Mouse (Mus musculus): ENCODE data around the gene Lemd1. TPM values are rescaled to one million over a fixed set of nuclear protein-coding genes. Genes with fewer than 3 reads are reported as not detected.

Lemd1 gene
- polyA plus RNA-seq, 1 experiment = not detected

GRCm38 (mm10) chr1:132301242-132301641, 110.0 kb downstream of the Lemd1 start:
- WGBS = 96% methylated on average over 5 of the region's 5 CpGs
- Histone ChIP-seq H3K4me1 (replicated peaks; ENCODE audit: control insufficient read depth, insufficient read depth, low read length) (no peaks in the 10 kb centered on the region), H3K36me3 (ENCODE audit: control insufficient read depth, insufficient read depth, low read length) (no peaks in the 10 kb centered on the region), H3K4me3 (ENCODE audit: control insufficient read depth, insufficient read depth, low read length) (no peak overlapping the region), H3K27me3 (ENCODE audit: control insufficient read depth, insufficient read depth, low read length) (peaks cover 5% of the 10 kb centered on the region; the same call in 1 of the 2 replicates), H3K27ac (ENCODE audit: control insufficient read depth, insufficient read depth, low read length) (no peak overlapping the region)
- no peak for TF ChIP-seq POLR2A (IDR thresholded peaks at IDR 0.05; ENCODE audit: control insufficient read depth, extremely low read depth, insufficient read depth, low read length, poor library complexity)
- TF ChIP-seq CTCF (IDR thresholded peaks at IDR 0.05; ENCODE audit: borderline replicate concordance, control insufficient read depth, extremely low read depth, insufficient read depth, low read length, poor library complexity) = no peak
- no peak for DNase-seq

DNA sequence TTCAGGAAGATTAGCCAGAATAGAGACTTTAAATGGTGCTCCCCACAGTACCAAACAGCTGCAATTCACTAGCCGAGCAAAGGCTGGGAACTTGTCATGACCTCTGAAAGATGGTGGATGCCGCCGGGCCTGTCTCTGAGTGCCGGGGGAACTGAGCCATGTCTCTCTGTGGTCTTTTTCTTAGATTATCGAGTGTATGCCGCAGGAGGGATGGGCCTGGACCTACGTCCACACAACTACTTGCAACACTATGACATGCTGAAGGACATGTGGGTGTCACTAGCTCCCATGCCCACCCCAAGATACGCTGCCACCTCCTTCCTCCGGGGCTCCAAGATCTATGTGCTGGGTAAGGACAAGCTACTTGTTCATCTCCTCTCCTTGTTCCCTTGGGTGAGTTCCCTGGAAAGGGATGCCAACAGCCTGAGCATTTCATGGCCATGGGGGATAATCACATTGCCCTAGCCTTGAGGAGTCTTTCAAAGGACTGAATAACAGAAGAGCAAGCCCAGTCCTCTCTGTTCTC, 111.2 kb downstream of the Lemd1 start:
- Histone ChIP-seq H3K27me3 (ENCODE audit: control insufficient read depth, insufficient read depth, low read length) (peaks cover 5% of the 10 kb centered on the region; the same call in 1 of the 2 replicates), H3K4me1 (replicated peaks; ENCODE audit: control insufficient read depth, insufficient read depth, low read length) (no peaks in the 10 kb centered on the region), H3K27ac (ENCODE audit: control insufficient read depth, insufficient read depth, low read length) (no peak overlapping the region), H3K36me3 (ENCODE audit: control insufficient read depth, insufficient read depth, low read length) (no peaks in the 10 kb centered on the region), H3K4me3 (ENCODE audit: control insufficient read depth, insufficient read depth, low read length) (no peak overlapping the region)
- no peak for DNase-seq
- TF ChIP-seq CTCF (IDR thresholded peaks at IDR 0.05; ENCODE audit: borderline replicate concordance, control insufficient read depth, extremely low read depth, insufficient read depth, low read length, poor library complexity) (no peak), POLR2A (IDR thresholded peaks at IDR 0.05; ENCODE audit: control insufficient read depth, extremely low read depth, insufficient read depth, low read length, poor library complexity) (no peak)
- WGBS = 96% methylated on average over 9 of the region's 9 CpGs

DNA sequence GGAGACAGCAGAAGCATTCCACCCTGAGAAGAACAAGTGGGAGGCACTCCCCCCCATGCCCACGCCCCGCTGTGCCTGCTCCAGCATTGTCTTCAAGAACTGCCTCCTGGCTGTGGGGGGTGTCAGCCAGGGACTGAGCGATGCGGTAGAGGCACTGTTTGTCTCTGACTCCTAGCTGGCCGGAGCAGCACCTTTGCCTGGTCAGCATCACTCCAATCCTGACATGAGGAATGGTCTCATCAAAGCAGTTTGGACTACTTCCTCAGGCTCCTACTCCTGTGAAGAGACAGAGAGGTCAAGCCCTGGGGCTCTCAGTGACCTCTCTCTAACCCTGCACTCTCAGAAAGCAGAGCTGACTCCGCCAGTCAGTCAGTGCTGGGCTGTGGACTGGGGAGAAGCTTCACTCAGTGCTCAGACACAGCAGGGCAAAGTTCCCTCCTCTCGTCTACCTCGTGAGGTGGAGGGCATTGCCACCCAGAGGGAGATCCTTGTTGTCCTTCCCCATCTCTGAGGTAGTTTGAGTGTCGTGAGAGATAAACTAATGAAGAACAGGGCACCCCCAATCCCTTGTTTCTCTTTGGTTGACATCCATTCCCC, 113.5 kb downstream of the Lemd1 start:
- H3K27me3 ChIP-seq (ENCODE audit: control insufficient read depth, insufficient read depth, low read length) = no peaks in the 10 kb centered on the region
- WGBS = 88% methylated on average over 9 of the region's 9 CpGs

DNA sequence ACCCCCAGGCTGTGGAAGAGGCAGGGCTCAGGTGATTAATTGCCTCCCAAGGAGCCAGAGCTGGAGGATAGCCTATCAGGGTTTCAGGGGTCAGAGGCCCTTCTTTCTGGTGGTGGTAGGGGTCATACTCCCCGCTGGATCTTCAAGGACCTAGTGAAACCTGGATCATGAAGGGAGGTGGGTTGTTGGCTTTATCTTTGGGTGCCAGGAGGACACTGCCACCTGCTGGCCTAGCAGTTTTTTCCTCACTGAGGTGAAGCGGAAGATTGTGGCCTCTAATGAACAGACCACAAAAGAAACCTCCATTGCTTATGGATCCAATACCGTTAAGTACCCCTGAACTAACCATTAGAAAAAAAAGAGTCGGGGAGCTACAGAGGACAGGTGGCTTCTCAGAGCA, 114.9 kb downstream of the Lemd1 start:
- WGBS = 14% methylated on average over 4 of the region's 4 CpGs
- Histone ChIP-seq H3K4me1 (replicated peaks; ENCODE audit: control insufficient read depth, insufficient read depth, low read length) (peaks cover 2% of the 10 kb centered on the region; the same call in 1 of the 2 replicates), H3K4me3 (ENCODE audit: control insufficient read depth, insufficient read depth, low read length) (no peak overlapping the region), H3K36me3 (ENCODE audit: control insufficient read depth, insufficient read depth, low read length) (no peaks in the 10 kb centered on the region), H3K27me3 (ENCODE audit: control insufficient read depth, insufficient read depth, low read length) (no peaks in the 10 kb centered on the region), H3K27ac (ENCODE audit: control insufficient read depth, insufficient read depth, low read length) (no peak overlapping the region)
- TF ChIP-seq CTCF (IDR thresholded peaks at IDR 0.05; ENCODE audit: borderline replicate concordance, control insufficient read depth, extremely low read depth, insufficient read depth, low read length, poor library complexity) = no peak
- no peak for TF ChIP-seq POLR2A (IDR thresholded peaks at IDR 0.05; ENCODE audit: control insufficient read depth, extremely low read depth, insufficient read depth, low read length, poor library complexity)
- DNase-seq = peak; percentile 51

More for the DNA sequence above, 113.5 kb downstream of the Lemd1 start:
- no peak overlapping the region for H3K4me3 ChIP-seq (ENCODE audit: control insufficient read depth, insufficient read depth, low read length)
- no peak for DNase-seq
- H3K36me3 ChIP-seq (ENCODE audit: control insufficient read depth, insufficient read depth, low read length) = no peaks in the 10 kb centered on the region
- no peaks in the 10 kb centered on the region for H3K4me1 ChIP-seq (replicated peaks; ENCODE audit: control insufficient read depth, insufficient read depth, low read length)
- TF ChIP-seq POLR2A (IDR thresholded peaks at IDR 0.05; ENCODE audit: control insufficient read depth, extremely low read depth, insufficient read depth, low read length, poor library complexity) (no peak), CTCF (IDR thresholded peaks at IDR 0.05; ENCODE audit: borderline replicate concordance, control insufficient read depth, extremely low read depth, insufficient read depth, low read length, poor library complexity) (no peak)
- H3K27ac ChIP-seq (ENCODE audit: control insufficient read depth, insufficient read depth, low read length) = no peak overlapping the region

GRCm38 (mm10) chr1:132306808-132307207, 115.6 kb downstream of the Lemd1 start:
- H3K27ac ChIP-seq (ENCODE audit: control insufficient read depth, insufficient read depth, low read length) = no peak overlapping the region
- DNase-seq = no peak
- no peaks in the 10 kb centered on the region for H3K27me3 ChIP-seq (ENCODE audit: control insufficient read depth, insufficient read depth, low read length)
- peaks cover 5% of the 10 kb centered on the region; the same call in 1 of the 2 replicates for H3K4me1 ChIP-seq (replicated peaks; ENCODE audit: control insufficient read depth, insufficient read depth, low read length)
- no peaks in the 10 kb centered on the region for H3K36me3 ChIP-seq (ENCODE audit: control insufficient read depth, insufficient read depth, low read length)
- TF ChIP-seq POLR2A (IDR thresholded peaks at IDR 0.05; ENCODE audit: control insufficient read depth, extremely low read depth, insufficient read depth, low read length, poor library complexity) (no peak), CTCF (IDR thresholded peaks at IDR 0.05; ENCODE audit: borderline replicate concordance, control insufficient read depth, extremely low read depth, insufficient read depth, low read length, poor library complexity) (no peak)
- H3K4me3 ChIP-seq (ENCODE audit: control insufficient read depth, insufficient read depth, low read length) = no peak overlapping the region
- WGBS = 36% methylated on average over 4 of the region's 4 CpGs

DNA sequence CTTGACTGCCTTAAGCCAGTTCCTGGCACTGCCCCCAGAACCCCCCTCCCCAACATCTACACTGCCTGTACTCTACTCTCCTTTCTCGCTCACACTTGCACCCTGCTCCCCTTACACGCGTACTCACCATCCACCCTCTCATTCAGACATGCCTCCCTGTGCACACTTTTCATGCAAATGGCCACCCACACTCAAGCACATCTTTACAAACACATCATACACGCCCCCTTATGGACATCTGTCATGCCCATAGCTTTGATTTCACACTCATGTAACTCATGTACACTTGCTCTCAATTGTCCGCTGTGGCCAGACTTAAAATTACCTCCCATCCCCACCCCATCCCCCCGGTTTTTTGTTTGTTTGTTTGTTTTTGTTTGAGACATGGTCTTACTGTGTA, 116.7 kb downstream of the Lemd1 start:
- Histone ChIP-seq H3K27ac (ENCODE audit: control insufficient read depth, insufficient read depth, low read length) (no peak overlapping the region), H3K36me3 (ENCODE audit: control insufficient read depth, insufficient read depth, low read length) (no peaks in the 10 kb centered on the region), H3K27me3 (ENCODE audit: control insufficient read depth, insufficient read depth, low read length) (no peaks in the 10 kb centered on the region), H3K4me3 (ENCODE audit: control insufficient read depth, insufficient read depth, low read length) (no peak overlapping the region), H3K4me1 (replicated peaks; ENCODE audit: control insufficient read depth, insufficient read depth, low read length) (peaks cover 5% of the 10 kb centered on the region; the same call in 1 of the 2 replicates)
- WGBS = 91% methylated on average over 6 of the region's 6 CpGs
- no peak for DNase-seq
- TF ChIP-seq POLR2A (IDR thresholded peaks at IDR 0.05; ENCODE audit: control insufficient read depth, extremely low read depth, insufficient read depth, low read length, poor library complexity) (no peak), CTCF (IDR thresholded peaks at IDR 0.05; ENCODE audit: borderline replicate concordance, control insufficient read depth, extremely low read depth, insufficient read depth, low read length, poor library complexity) (no peak)
